Mouse (Mus musculus): ENCODE data around the gene Olfr923.
"Not testable (repeated sequence)": the region's sequence is repeated elsewhere in the genome, so short reads cannot be mapped to it uniquely, and the experiment has no call there.

Gene Olfr923

DNA sequence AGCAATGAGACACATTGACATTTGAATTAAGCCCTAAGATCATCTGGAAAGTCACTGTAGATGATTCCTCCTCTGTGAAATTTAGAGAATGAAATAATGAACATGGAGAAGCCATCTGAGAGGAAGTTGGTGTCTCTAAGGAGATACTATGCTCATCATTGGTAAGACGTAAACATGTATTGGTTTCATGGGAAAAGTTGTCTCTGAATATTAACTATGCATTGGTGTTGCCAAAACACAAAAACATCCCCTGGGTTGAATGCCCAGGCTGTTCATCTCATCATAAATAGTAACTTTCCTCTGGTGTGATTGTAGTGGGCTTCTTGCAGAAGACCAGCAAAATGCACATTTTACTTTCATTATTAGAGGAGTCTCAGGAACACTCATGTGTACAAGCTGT, at the start of gene Olfr923:
Gene Olfr923 (plus strand): TSS at position 301 of the 400 bp plus-strand sequence.
- in situ Hi-C loops (cut with MboI, MseI), result no loop called here

DNA sequence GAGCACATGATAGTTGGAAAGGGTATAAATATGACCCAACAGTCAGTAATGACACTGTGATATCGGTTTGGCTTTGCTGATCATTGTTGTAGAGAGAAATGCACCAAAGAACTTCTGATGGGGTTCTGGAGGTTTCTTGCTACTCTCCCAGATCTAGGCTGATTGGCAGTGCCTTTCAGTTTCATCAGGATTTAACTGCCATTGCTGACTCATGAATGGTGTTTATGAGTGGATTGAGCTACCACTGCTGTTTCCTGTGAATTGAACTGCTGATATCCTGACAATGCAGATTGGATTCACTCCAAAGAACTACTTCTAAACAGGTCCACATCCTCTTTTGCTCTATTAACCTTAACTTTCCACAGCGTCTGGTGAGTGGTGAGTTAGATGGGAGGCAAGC, 33.7 kb upstream of the Olfr923 start:
- in situ Hi-C loops (cut with MboI, MseI), result no loop called here

GRCm38 (mm10) chr9:38805696-38806095, 20.6 kb upstream of the Olfr923 start:
- in situ Hi-C loops (cut with MboI, MseI), result no loop called here

GRCm38 (mm10) chr9:38814314-38814713, 12.0 kb upstream of the Olfr923 start, which contains the start of gene Olfr922:
Gene Olfr922, plus strand, starts transcription at chr9:38814614.
- in situ Hi-C loops (cut with MboI, MseI), result no loop called here

- in situ Hi-C loops (cut with MboI, MseI), result no loop called here
Observed at GRCm38 (mm10) chr9:38815458-38815986, 10.8 kb upstream of the Olfr923 start.

GRCm38 (mm10) chr9:38833027-38833426, 6.7 kb downstream of the Olfr923 start:
- in situ Hi-C loops (cut with MboI, MseI), result no loop called here

- in situ Hi-C loops (cut with MboI, MseI), result no loop called here
Observed at GRCm38 (mm10) chr9:38844149-38844548, 17.8 kb downstream of the Olfr923 start, which contains the start of gene Olfr924. Gene Olfr924, plus strand, starts transcription at chr9:38844449.

DNA sequence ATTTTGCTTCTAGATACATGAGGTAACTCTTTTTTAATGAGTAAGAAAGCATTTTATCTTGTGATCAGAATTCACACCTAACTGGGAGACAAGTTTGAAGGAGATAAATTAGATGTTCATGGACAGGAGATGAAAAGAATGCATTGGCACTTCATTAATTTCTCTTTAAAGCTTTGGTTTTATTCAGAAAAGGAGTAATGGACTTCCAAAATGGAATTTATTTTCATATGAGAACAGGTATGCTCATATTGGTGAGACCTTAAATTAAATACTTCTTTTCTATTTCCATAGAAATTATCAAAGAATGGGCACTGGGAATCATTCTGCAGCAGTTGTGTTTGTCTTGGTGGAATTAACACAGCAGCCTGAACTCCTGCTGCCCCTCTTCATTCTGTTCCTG, 28.4 kb downstream of the Olfr923 start, which contains the start of gene Olfr26:
Gene Olfr26 (plus strand): TSS at position 301 of the 400 bp plus-strand sequence.
- in situ Hi-C loops (cut with MboI, MseI), result no loop called here

DNA sequence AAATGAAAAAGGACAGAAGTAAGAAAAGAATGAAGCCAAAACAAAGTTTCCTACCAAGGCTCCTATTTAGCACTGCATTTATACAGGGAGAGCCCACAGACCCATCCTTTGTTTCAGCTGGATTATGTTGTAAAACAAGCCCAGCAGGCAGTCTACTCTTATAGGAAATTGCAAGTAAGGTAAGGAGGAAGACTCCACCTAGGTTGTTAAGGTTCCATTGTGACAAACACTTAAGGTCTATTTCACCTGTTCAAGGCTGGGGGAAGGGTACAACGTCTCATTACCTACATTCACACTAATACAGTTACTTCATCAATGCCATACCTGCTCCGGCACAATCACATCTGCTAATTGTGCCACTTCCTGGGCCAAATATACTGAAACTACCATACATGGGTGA, 48.5 kb downstream of the Olfr923 start:
- in situ Hi-C loops (cut with MboI, MseI), result not testable (repeated sequence)

GRCm38 (mm10) chr9:38876826-38877225, 50.5 kb downstream of the Olfr923 start, which contains the start of gene Olfr926:
Gene Olfr926, plus strand, starts transcription at chr9:38877126.
- in situ Hi-C loops (cut with MboI, MseI), result no loop called here
